Mouse (Mus musculus) heart, embryonic 12.5 days (tissue): ENCODE data around the gene Gm4756. TPM values are rescaled to one million over a fixed set of nuclear protein-coding genes. Genes with fewer than 3 reads are reported as not detected.
"Not testable (repeated sequence)": the region's sequence is repeated elsewhere in the genome, so short reads cannot be mapped to it uniquely, and the experiment has no call there.

Source experiments
- ATAC-seq: fragments of 200-750 bp; cut with Nextera tagmentation; 2 replicates; pipeline ENCODE4 v1.8.0; 2017; ENCODE audit warnings: moderate TSS enrichment, moderate library complexity; ENCODE audit not compliant: insufficient number of reproducible peaks, low FRiP score
- H3K27ac ChIP-seq: fragments of 300-500 bp; sonication (generic); 2 replicates; pipeline ENCODE4 v1.5.1; 2016; ENCODE audit warnings: mild to moderate bottlenecking, moderate library complexity; ENCODE audit not compliant: poor library complexity, severe bottlenecking
- H3K27me3 ChIP-seq: fragments of 300-500 bp; sonication (generic); replicated peaks from 2 replicates; pipeline ENCODE4 v1.6.1; 2016; ENCODE audit warnings: mild to moderate bottlenecking, moderate library complexity
- H3K36me3 ChIP-seq: fragments of 300-500 bp; sonication (generic); 2 replicates; pipeline ENCODE4 v1.6.1; 2016; ENCODE audit warnings: mild to moderate bottlenecking, moderate library complexity
- H3K4me1 ChIP-seq: fragments of 300-500 bp; sonication (generic); replicated peaks from 2 replicates; pipeline ENCODE4 v1.6.1; 2016; ENCODE audit warnings: mild to moderate bottlenecking
- H3K4me2 ChIP-seq: fragments of 300-500 bp; sonication (generic); 2 replicates; pipeline ENCODE4 v1.6.1; 2016; ENCODE audit warnings: mild to moderate bottlenecking, moderate library complexity
- H3K4me3 ChIP-seq: fragments of 300-500 bp; sonication (generic); 2 replicates; pipeline ENCODE4 v1.5.1; 2016; ENCODE audit warnings: mild to moderate bottlenecking
- H3K9ac ChIP-seq: fragments of 300-500 bp; sonication (generic); 2 replicates; pipeline ENCODE4 v1.6.1; 2016; ENCODE audit warnings: mild to moderate bottlenecking, moderate library complexity
- H3K9me3 ChIP-seq: fragments of 300-500 bp; sonication (generic); replicated peaks from 2 replicates; pipeline ENCODE4 v1.6.1; 2016; ENCODE audit warnings: mild to moderate bottlenecking, moderate library complexity
- WGBS: fragments of 180-500 bp; shearing (Covaris S2); methylation state at CpG from one replicate; pipeline ENCODE4 v1.1.7; 2016; 5-methylcytosine and 5-hydroxymethylcytosine counted together
- polyA plus RNA-seq: library from polyadenylated mRNA; unstranded; fragments of >200 nt; fragmentation: Nextera tagmentation; extraction: Ambion mirVana; gene quantifications from 2 replicates; pipeline ENCODE4 v1.2.1, GENCODE M21; 2016

The Gm4756 gene
- polyA plus RNA-seq, 1 experiment from 2014 or later = not detected

DNA sequence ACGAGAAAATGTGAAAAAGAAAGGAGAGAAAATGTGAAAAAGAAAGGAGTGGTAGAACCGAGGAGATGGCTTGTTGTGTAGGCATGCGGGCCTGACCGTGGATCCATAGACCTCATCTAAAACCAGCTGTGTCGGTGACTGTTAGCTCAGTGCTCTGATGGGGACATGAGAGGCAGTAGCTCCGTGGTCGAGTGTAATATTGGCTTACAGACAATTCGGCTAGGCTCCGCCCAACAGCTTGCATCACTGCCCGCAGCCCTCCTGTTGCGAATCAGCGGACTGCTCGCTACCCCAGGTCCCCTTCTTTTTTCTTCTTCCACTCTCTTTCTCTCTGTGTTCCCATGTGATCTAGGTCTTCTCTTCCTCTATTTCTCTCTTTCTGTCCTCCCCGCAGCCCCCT, 540 bp downstream of the Gm4756 start:
- peaks cover 6% of the 10 kb centered on the region for H3K9me3 ChIP-seq
- no peak overlapping the region for H3K4me3 ChIP-seq
- H3K4me2 ChIP-seq = no peak overlapping the region
- H3K4me1 ChIP-seq = no peaks in the 10 kb centered on the region
- H3K27ac ChIP-seq = no peak overlapping the region
- ATAC-seq = no peak
- no peaks in the 10 kb centered on the region for H3K27me3 ChIP-seq
- H3K36me3 ChIP-seq = peaks cover 26% of the 10 kb centered on the region
- H3K9ac ChIP-seq = no peak overlapping the region
- 88% methylated on average over 14 of the region's 14 CpGs for WGBS

DNA sequence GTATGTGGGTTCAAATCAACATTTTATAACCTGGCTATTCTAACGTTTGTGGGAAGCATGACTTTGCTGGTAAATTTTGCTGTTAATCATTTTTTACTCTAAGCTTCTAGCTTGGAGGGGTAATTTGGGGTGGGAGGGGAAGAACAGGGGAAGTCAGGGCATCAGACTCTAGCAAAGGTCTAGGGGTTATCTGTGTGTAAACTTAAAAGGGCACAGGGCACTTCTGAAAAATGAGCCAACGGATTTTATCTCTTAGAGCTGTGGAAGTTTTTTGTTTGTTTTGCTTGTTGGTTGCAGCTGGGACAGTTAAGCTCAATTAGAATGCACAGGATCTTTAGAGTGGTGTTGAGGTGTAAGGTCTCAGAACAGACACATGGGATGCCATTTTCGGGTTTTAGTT, 11.4 kb downstream of the Gm4756 start:
- peaks cover 27% of the 10 kb centered on the region for H3K9me3 ChIP-seq
- ATAC-seq = no peak
- H3K27ac ChIP-seq = no peak overlapping the region
- no peak overlapping the region for H3K9ac ChIP-seq
- H3K4me2 ChIP-seq = no peak overlapping the region
- H3K36me3 ChIP-seq = no peaks in the 10 kb centered on the region
- 66% methylated on average over 3 of the region's 3 CpGs for WGBS
- H3K4me1 ChIP-seq = no peaks in the 10 kb centered on the region
- no peak overlapping the region for H3K4me3 ChIP-seq
- no peaks in the 10 kb centered on the region for H3K27me3 ChIP-seq

GRCm38 (mm10) chr12:72628751-72629150, 20.7 kb downstream of the Gm4756 start:
- H3K27ac ChIP-seq = no peak overlapping the region
- no peaks in the 10 kb centered on the region for H3K27me3 ChIP-seq
- no peak overlapping the region for H3K4me3 ChIP-seq
- 90% methylated on average over 7 of the region's 7 CpGs for WGBS
- no peaks in the 10 kb centered on the region for H3K9me3 ChIP-seq
- H3K4me1 ChIP-seq = no peaks in the 10 kb centered on the region
- no peak overlapping the region for H3K9ac ChIP-seq
- no peak for ATAC-seq
- H3K36me3 ChIP-seq = no peaks in the 10 kb centered on the region
- no peak overlapping the region for H3K4me2 ChIP-seq

DNA sequence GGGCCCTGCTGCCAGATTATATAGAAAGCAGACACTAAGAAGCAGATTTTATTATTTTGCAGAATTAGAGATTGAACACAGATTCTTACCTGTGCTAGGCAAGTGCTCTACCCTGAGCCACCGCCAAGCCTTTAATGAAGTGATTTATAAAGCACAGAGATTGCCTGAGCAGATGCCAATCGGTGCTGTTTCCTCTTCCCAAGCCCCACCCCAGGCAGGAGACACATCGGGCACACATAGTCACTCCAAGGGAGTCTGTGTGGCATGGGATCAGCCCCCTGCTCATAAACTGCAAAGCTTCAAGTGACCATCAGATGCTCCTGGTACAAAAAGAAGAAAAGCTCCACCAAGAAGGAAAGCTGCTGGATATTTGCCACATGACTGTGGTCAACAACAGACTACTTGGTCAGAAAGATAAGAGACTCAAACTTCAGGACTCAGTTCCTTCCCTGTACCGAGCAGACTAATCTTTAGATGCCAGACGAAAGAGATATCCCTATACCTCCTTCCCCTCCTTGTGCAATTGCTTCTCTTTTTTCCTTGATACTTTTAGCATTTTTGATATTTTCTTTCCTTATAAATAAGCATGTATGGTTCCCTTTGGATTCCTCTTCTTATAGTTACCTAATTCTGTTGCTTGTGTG, 26.5 kb downstream of the Gm4756 start:
- H3K27ac ChIP-seq = no peak overlapping the region
- ATAC-seq = no peak
- H3K4me3 ChIP-seq = no peak overlapping the region
- H3K36me3 ChIP-seq = no peaks in the 10 kb centered on the region
- WGBS = 54% methylated on average over 5 of the region's 5 CpGs
- H3K9me3 ChIP-seq = no peaks in the 10 kb centered on the region
- H3K9ac ChIP-seq = no peak overlapping the region
- H3K4me2 ChIP-seq = no peak overlapping the region
- H3K4me1 ChIP-seq = no peaks in the 10 kb centered on the region
- no peaks in the 10 kb centered on the region for H3K27me3 ChIP-seq

GRCm38 (mm10) chr12:72621441-72621840, 28.0 kb downstream of the Gm4756 start:
- H3K4me3 ChIP-seq = no peak overlapping the region
- ATAC-seq = no peak
- 80% methylated on average over 1 of the region's 1 CpGs for WGBS
- H3K9me3 ChIP-seq = no peaks in the 10 kb centered on the region
- H3K27me3 ChIP-seq = no peaks in the 10 kb centered on the region
- no peak overlapping the region for H3K27ac ChIP-seq
- H3K4me2 ChIP-seq = no peak overlapping the region
- H3K36me3 ChIP-seq = no peaks in the 10 kb centered on the region
- no peak overlapping the region for H3K9ac ChIP-seq
- H3K4me1 ChIP-seq = no peaks in the 10 kb centered on the region

- Histone ChIP-seq H3K27me3 (no peaks in the 10 kb centered on the region), H3K4me2 (no peak overlapping the region), H3K9me3 (no peaks in the 10 kb centered on the region), H3K9ac (no peak overlapping the region), H3K4me3 (no peak overlapping the region), H3K27ac (no peak overlapping the region), H3K4me1 (no peaks in the 10 kb centered on the region), H3K36me3 (no peaks in the 10 kb centered on the region)
- whole genome bisulfite sequencing = 79% methylated on average over 7 of the region's 7 CpGs
- ATAC-seq = no peak
Measured at GRCm38 (mm10) chr12:72620856-72621255, 28.6 kb downstream of the Gm4756 start.

DNA sequence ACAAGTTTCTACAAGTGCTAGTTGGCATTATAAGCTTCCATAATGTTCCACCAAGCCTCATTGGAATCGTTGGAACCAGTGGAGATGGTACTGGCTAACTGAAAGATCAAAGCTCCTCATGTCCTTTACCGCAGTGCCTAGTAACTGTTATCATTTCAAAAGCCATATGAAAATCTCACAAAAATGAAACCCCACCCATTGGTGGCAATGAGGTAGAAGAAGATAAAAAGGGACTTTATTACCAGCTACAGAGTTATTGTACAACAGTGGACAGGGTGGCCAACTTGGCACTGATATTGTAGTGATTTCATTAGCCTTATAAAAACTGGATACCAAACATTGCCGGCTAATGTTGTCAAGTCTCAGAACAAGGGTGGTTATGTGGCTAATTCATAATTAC, 37.4 kb downstream of the Gm4756 start:
- no peak for ATAC-seq
- Histone ChIP-seq H3K27me3 (no peaks in the 10 kb centered on the region), H3K4me3 (no peak overlapping the region), H3K36me3 (no peaks in the 10 kb centered on the region), H3K4me1 (no peaks in the 10 kb centered on the region), H3K27ac (no peak overlapping the region), H3K9ac (no peak overlapping the region), H3K4me2 (no peak overlapping the region), H3K9me3 (no peaks in the 10 kb centered on the region)
- WGBS = 83% methylated on average over 3 of the region's 3 CpGs

- not testable (repeated sequence) for H3K4me2 ChIP-seq, H3K4me1 ChIP-seq, H3K27me3 ChIP-seq, H3K36me3 ChIP-seq, H3K27ac ChIP-seq, H3K4me3 ChIP-seq, H3K9me3 ChIP-seq, ATAC-seq, H3K9ac ChIP-seq
- 79% methylated on average over 2 of the region's 2 CpGs for WGBS
Measured at GRCm38 (mm10) chr12:72598731-72599130, 50.7 kb downstream of the Gm4756 start.

DNA sequence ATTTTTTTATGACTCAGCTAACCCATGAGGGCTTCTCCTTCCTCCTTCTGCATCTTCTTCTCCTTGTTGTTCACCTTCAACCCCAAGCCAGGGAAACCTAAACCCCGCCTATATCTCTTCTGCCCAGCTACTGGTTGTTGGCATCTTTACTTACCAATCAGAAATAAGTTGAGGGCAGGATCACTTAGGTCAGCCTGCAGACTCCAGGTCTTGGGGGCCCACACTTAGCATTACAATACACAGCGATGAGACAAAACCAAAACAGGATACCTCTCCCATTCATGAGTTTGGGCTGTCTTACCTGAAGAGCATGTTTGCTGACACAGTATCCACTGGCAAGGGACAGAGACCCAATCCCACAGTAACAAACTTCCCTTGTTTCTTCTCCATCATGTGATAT, 55.5 kb downstream of the Gm4756 start:
- H3K27ac ChIP-seq = no peak overlapping the region
- H3K4me3 ChIP-seq = no peak overlapping the region
- no peak for ATAC-seq
- H3K9me3 ChIP-seq = peaks cover 3% of the 10 kb centered on the region; the same call in 1 of the 2 replicates
- H3K4me1 ChIP-seq = no peaks in the 10 kb centered on the region
- H3K4me2 ChIP-seq = no peak overlapping the region
- H3K36me3 ChIP-seq = no peaks in the 10 kb centered on the region
- WGBS = 51% methylated on average over 2 of the region's 2 CpGs
- H3K9ac ChIP-seq = no peak overlapping the region
- no peaks in the 10 kb centered on the region for H3K27me3 ChIP-seq

DNA sequence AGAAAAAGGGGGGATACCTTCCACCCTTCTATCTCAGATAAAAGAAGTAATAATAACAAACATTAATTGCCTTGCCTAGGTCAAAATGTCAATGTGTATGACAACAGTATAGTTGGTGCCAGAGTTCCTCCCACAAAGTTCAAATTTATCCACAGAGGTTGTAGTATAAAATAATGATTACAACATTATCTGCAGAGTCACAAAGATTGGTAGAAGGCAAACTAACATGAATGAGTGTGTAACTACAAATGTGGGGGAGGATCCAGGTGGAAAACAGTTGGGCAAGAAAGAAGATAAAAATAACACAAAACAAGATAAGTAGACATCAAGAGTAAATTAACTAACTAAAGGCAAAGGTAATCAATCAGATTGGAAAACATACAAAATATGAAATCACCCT, 56.5 kb downstream of the Gm4756 start:
- H3K9ac ChIP-seq = no peak overlapping the region
- no peaks in the 10 kb centered on the region for H3K36me3 ChIP-seq
- no peaks in the 10 kb centered on the region for H3K27me3 ChIP-seq
- ATAC-seq = no peak
- H3K4me3 ChIP-seq = no peak overlapping the region
- no peak overlapping the region for H3K4me2 ChIP-seq
- no peaks in the 10 kb centered on the region for H3K9me3 ChIP-seq
- no peaks in the 10 kb centered on the region for H3K4me1 ChIP-seq
- H3K27ac ChIP-seq = no peak overlapping the region

DNA sequence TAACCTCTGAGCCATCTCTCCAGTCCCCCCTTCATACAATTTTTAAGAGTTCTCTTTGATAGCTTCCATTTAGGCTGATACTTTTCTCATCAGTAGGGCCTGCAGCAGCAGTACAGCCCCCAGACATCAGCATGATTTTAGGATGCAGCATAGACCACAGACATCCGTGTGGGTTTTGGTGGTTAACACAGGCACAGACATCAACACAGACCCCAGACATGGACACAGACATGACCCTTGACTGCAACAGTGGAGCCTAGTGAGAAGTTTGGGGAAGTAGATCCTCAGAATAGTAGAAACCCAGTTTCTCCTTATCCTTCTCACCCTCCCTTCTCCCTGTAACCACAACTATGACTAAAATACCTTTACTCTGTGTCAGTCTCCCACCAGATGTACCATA, 64.1 kb downstream of the Gm4756 start:
- no peak for ATAC-seq
- no peak overlapping the region for H3K9ac ChIP-seq
- no peak overlapping the region for H3K27ac ChIP-seq
- no peak overlapping the region for H3K4me2 ChIP-seq
- H3K27me3 ChIP-seq = no peaks in the 10 kb centered on the region
- H3K4me3 ChIP-seq = no peak overlapping the region
- peaks cover 19% of the 10 kb centered on the region for H3K9me3 ChIP-seq
- no peaks in the 10 kb centered on the region for H3K4me1 ChIP-seq
- 78% methylated on average over 1 of the region's 1 CpGs for WGBS
- peaks cover 2% of the 10 kb centered on the region; the same call in 1 of the 2 replicates for H3K36me3 ChIP-seq

DNA sequence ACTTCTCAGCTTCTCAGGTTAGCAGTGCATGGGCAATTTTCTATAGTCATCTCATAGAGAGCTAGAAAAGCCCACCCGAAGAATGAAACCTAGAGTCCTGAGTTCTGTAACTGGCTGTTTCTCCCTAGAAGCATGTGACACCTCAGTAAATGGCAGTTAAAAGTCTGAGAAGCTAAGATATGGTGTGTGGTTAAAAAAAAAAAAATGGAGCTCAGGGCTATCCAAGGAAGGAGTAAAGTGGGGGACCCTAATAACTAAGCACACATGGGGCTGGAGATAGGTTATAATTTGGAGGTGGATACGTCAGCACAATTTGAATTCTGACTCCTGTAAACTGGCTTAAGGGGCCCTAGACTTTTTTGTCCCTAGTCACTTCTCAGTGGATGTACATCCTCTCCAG, 66.4 kb downstream of the Gm4756 start:
- H3K4me3 ChIP-seq = no peak overlapping the region
- no peaks in the 10 kb centered on the region for H3K4me1 ChIP-seq
- no peak overlapping the region for H3K27ac ChIP-seq
- no peaks in the 10 kb centered on the region for H3K27me3 ChIP-seq
- 87% methylated on average over 2 of the region's 2 CpGs for WGBS
- no peak overlapping the region for H3K4me2 ChIP-seq
- H3K36me3 ChIP-seq = peaks cover 10% of the 10 kb centered on the region
- H3K9me3 ChIP-seq = peaks cover 19% of the 10 kb centered on the region
- no peak overlapping the region for H3K9ac ChIP-seq
- no peak for ATAC-seq
